Mouse (Mus musculus) right cerebral cortex, postnatal 36 days (tissue): ENCODE data around the gene Mdm2.

Experiments
- DNase-seq, 2 experiments: peaks; one replicate each; pipeline ENCODE4 v3.0.0; 2022; ENCODE audit warnings: low spot score in 2 of 2, mixed read lengths in 1 of 2

The Mdm2 gene

DNA sequence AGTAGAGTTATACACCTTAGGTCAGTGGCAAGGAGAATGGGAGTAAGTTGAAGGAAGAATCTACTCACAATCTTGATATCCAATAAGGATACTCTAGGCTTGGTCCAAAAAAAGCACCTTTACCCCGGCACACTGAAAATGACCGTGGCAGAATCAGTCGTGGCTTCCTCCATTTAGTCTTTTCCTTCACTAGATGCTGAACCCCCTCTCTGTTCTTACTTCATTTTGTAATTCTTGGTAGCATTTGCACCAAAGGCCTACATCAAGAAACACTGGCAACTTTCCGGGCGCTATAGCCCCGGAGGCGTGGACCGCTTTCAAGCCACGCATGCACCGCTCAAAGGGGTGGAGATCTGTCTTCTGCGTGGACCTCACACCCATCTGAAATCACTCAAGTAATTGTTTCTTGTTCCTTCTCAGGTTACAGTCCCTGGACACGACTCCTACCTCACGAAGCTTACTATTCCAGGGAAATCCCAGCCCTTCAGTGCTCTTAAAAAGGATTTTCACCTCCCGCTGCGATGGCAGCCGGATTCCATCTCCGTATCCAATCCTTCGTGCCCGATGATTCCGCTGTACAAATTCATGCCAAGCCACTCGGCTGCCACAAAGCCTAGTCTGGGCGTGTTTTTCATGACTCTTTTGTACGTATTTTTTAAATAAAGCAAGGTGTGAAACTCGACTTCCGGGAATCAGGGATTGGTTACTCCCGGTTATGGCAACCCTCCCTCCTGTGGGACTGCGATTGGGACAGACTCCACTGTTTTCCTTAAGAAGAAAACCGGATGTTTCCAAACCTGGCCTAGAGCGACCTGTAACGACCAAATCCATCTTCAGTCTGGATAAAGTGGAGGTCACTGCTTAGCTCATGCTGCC lies 27.5 kb downstream of the Mdm2 start:
- no peak for DNase-seq

- DNase-seq, result no peak
Measured at GRCm38 (mm10) chr10:117681999-117682857, 28.3 kb downstream of the Mdm2 start.

- no peak for DNase-seq
Measured at GRCm38 (mm10) chr10:117681543-117681942, 29.0 kb downstream of the Mdm2 start.

DNA sequence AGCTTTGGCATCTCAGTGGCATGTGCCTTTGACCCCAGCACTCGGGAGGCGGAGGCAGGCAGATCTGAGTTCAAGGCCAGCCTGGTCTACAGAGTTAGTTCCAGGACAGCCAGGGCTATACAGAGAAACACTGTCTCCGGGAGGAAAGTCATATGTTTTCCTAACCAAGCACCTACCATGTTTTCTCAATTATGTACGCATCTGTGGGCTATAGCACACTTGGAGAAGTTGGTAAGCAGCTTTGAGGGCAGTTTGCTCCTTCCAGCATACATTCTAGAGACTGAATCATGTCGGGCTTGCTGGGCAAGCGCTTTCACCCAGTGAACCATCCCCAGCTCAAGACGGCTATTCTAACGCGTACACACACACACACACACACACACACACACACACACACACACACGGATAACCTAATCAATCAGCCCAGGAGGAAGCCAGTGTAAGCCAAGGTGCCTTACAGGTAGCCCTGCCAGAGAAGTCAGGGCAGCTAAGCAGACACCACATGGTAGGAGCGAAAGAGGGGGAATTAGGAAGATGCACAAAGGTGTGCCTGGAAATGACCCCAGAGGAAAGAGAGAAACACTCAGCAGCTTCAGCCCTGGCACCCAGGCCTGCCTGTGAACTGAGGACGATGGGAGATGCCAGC lies 29.6 kb downstream of the Mdm2 start:
- no peak for DNase-seq

- no peak for DNase-seq
Measured at GRCm38 (mm10) chr10:117679963-117680473, 30.5 kb downstream of the Mdm2 start.

DNA sequence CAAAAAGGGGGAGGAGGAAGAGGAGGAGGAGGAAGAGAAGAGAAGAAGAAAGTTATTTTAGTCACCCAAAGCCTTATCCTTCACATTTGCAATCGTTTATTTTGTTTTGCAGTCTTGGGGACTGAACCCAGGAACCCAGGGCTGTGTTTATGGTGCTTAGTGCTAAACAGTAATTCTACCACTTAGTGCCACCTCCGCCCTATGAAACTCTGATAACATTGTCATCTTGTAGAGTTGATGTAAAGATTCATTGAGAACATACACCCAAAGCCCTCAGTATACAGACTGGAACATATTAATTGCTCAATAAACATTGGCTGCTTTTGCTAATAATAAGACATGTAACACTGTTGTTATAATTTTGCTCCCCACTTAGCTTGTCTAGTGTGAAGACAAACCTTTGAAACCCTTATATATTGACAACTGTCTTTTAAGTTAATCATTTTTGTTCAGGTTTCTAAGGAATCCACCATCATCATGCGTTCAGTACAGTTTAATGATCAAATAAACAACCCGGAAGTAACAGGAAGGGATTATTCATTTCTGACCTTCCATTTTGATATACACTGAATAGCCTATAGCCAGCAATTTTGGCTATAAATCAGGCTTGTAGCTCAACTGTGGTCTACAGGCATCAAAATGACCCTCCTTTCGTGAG lies 31.4 kb downstream of the Mdm2 start:
- no peak for DNase-seq

- no peak for DNase-seq
Measured at GRCm38 (mm10) chr10:117678357-117678756, 32.2 kb downstream of the Mdm2 start.

GRCm38 (mm10) chr10:117677494-117678236 lies 32.9 kb downstream of the Mdm2 start:
- no peak for DNase-seq

GRCm38 (mm10) chr10:117676644-117677313 lies 33.8 kb downstream of the Mdm2 start:
- DNase-seq, result peak in 1 of 2 experiments; percentile 17

- peak; percentile 44 to 54 for DNase-seq
Measured at GRCm38 (mm10) chr10:117676036-117676643, 34.4 kb downstream of the Mdm2 start.

DNA sequence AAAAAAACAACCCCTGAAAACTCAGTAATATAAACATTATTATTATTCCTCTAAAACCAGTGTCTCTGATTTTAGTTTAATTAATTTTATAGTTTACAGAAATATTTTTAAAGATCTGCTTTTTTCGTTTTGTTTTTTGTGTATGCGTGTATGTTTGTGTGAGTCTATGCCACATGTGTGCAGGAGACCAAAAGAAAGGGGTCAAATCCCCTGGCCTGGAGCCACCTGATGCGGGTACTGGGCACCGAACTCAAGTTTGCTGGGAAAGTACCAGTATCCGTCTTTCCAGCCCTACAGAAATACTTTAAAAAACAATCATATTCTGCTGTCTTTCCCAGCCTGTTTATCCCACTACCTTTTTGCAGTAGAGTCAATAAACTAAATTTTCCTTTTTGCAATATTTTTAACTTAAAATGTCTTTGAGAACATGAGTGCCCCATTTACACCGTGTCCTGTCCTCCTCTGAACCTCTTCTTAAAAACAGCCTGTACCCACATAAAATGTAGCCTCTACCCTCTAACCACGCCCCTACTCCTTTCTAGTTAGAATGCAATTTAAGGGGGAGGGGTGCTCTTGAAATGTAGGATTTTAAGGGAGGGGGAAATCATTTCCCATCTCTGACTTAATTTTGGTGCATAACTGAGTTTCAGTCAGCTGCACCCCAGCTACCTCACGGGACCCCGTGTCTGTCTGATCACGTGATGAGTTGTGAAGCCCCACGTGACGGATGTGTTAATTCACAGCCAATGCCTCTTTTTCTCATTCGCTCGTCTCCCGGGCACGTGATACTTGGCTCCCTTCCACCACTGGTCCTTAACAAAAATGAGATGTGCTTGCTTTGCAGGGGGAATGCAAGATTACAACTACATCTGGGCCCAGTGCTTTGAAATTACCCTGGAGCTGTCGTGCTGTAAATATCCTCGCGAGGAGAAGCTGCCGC lies 35.2 kb downstream of the Mdm2 start:
- DNase-seq, result peak; percentile 70 to 81

- DNase-seq, result no peak
Measured at GRCm38 (mm10) chr10:117674359-117675019, 36.1 kb downstream of the Mdm2 start.

DNA sequence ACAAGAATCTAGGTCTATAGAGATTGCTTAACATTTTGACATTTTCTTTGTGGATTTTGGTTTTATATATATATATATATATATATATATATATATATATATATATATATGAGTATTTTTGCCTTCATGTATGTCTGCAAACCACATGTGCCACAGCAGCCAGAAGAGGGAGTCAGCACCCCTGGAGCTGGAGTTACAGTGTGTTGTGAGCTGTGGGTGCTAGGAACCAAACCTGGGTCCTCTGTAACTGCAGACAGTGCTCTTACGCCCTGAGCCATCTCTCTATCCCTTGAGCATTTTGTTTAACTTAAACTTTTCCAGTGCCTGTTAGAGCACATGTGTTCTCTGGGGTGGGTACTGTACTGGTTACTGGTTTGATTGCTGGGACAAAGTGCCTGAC lies 36.6 kb downstream of the Mdm2 start:
- DNase-seq, result no peak

GRCm38 (mm10) chr10:117672693-117673092 lies 37.9 kb downstream of the Mdm2 start:
- peak; percentile 28 to 30 for DNase-seq

DNA sequence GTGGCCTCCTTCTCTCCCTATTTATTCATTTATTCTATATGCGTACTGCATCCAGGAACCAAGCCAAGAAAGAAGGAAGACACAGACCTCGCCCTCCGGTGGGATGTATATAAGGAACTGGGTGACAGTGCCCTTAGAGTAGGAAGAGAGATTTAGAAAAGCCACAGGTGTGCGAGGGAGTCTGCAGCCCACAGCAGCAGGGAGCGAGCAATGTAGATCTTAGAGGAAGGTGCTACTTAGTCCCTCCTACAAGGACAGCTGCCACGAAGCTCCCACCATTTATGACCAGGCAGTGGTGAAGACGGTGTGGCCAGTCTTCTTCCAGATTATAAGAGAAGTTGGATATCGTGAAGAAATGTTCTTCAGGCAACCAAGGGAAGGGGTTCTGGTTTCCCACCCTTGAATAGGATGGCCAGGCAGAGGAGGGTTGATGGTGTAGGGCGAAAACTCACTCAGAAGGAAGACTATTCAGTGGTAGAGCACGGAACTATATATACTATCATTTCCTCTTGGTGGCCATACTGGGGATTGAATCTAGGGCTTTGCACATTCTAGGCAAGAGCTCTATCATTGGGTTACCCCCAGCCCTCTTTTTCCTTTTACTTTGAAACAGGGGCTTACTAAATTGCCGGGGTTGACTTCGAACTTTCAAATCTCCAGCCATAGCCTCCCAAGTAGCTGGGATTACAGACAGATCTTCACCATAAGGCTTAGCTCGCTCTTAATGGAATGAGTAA lies 38.5 kb downstream of the Mdm2 start:
- DNase-seq, result no peak

DNA sequence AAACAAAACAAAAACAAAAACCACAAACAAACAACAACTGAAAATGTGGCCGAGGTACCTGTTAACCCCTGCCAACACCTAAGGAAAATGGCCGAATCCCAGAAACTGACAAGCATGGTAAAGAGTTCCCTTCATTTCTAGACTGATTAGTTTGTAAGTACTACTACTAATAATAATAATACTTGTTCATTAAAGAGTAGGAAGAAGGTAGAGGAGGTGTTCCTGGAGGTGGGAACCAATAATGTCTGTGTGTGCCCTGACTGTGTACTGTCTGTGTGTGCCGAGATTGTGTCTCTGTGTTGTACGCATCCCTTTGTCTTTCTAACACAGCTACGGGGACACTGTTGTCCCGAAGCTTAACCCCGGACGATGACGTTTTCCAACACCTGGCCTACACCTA lies 39.3 kb downstream of the Mdm2 start:
- DNase-seq, result no peak

DNA sequence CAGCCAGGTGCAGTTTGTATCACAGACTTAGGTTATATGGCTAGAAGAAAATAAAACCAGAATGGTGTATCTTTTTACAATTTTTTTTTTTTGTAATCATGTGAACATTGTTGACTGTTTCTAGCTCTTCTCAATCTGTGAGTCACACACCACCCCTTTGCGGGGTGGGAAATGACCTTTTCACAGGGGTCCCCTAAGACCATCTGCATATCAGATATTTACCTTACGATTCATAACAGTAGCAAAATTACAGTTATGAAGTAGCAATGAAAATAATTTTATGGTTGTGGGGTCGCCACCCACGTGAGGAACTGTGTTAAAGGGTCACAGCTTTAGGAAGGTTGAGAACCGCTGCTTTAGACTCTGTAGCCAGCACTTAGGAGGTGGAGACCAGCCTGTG lies 39.8 kb downstream of the Mdm2 start:
- DNase-seq, result no peak
